In genomic region chr5:127831791-127832190, GRCm38 (mm10) we compare ENCODE assay signal across 12 mouse cellular contexts.
"Had no signal": no experiment of that assay in that cellular context is flagged by ENCODE, and none has a peak within 500 bp of the region (broad histone marks: within the 10 kb centered on the region; RNA-seq: fewer than 3 reads in every experiment).

No protein-coding gene starts in this region.

- ATAC-seq: intestine, postnatal 0 days; liver, postnatal 0 days; lung, postnatal 0 days; midbrain, embryonic 16.5 days had no signal

- DNase-seq: kidney, adult 8-10 months; kidney, postnatal 10 days; kidney, postnatal 36 days; left cerebral cortex, postnatal 4 days; liver, postnatal 0 days; lung, embryonic 14.5 days; thymus, adult 18-20 months; thymus, postnatal 14 days; thymus, postnatal 4 days had no signal
